Mouse (Mus musculus) induced T-regulatory cell, adult 2 months (primary cell): ENCODE measurements around the gene Erich6.
"Not testable (repeated sequence)": the region's sequence is repeated elsewhere in the genome, so short reads cannot be mapped to it uniquely, and the experiment has no call there.

Experiments
- DNase-seq: peaks from one replicate; pipeline ENCODE4 v3.0.0-alpha.2; 2012; ENCODE audit warnings: low read depth

Erich6 gene

GRCm38 (mm10) chr3:58646180-58646579 lies 9.2 kb upstream of the Erich6 start:
- DNase-seq = no peak

GRCm38 (mm10) chr3:58631693-58632092 lies 5.3 kb downstream of the Erich6 start:
- no peak for DNase-seq

- no peak for DNase-seq
Observed at GRCm38 (mm10) chr3:58624981-58625380, 12.0 kb downstream of the Erich6 start.

- peak; percentile 25 for DNase-seq
Observed at GRCm38 (mm10) chr3:58622665-58623394, 14.2 kb downstream of the Erich6 start.

- DNase-seq = no peak
Observed at GRCm38 (mm10) chr3:58621066-58621465, 15.9 kb downstream of the Erich6 start.

GRCm38 (mm10) chr3:58609985-58610384 lies 27.0 kb downstream of the Erich6 start:
- no peak for DNase-seq

GRCm38 (mm10) chr3:58608506-58608905 lies 28.5 kb downstream of the Erich6 start:
- DNase-seq = no peak

GRCm38 (mm10) chr3:58593623-58594022 lies 43.4 kb downstream of the Erich6 start:
- DNase-seq = no peak

GRCm38 (mm10) chr3:58592666-58593065 lies 44.3 kb downstream of the Erich6 start:
- DNase-seq = not testable (repeated sequence)

GRCm38 (mm10) chr3:58590544-58590943 lies 46.5 kb downstream of the Erich6 start:
- not testable (repeated sequence) for DNase-seq

- peak; percentile 32 for DNase-seq
Observed at GRCm38 (mm10) chr3:58582788-58583426, 54.1 kb downstream of the Erich6 start.

- DNase-seq = no peak
Observed at GRCm38 (mm10) chr3:58582297-58582696, 54.7 kb downstream of the Erich6 start.

- DNase-seq = peak; percentile 27
Observed at GRCm38 (mm10) chr3:58581530-58581929, 55.5 kb downstream of the Erich6 start.

- no peak for DNase-seq
Observed at GRCm38 (mm10) chr3:58577506-58578050, 59.4 kb downstream of the Erich6 start.

GRCm38 (mm10) chr3:58577067-58577503 lies 59.9 kb downstream of the Erich6 start:
- peak; percentile 78 for DNase-seq

GRCm38 (mm10) chr3:58576137-58577066 lies 60.6 kb downstream of the Erich6 start, which contains the start of gene Selenot:
TSS of gene Selenot (plus strand) at chr3:58576636.
- peak; percentile 97 for DNase-seq

- DNase-seq = no peak
Observed at GRCm38 (mm10) chr3:58570821-58571220, 66.2 kb downstream of the Erich6 start.
